Mouse (Mus musculus): ENCODE measurements around the gene Casq1. TPM values are rescaled to one million over a fixed set of nuclear protein-coding genes. Genes with fewer than 3 reads are reported as not detected.

Casq1 gene
- polyA plus RNA-seq, 1 experiment from 2014 or later = 3.6 TPM

GRCm38 (mm10) chr1:172221297-172222063, 1.8 kb upstream of the Casq1 start:
- peak overlapping the region; percentile 96 for H3K27ac ChIP-seq
- no peaks in the 10 kb centered on the region for H3K27me3 ChIP-seq
- no peak overlapping the region for H3K9ac ChIP-seq
- 22% methylated on average over 11 of the region's 11 CpGs for WGBS
- peaks cover 54% of the 10 kb centered on the region for H3K4me1 ChIP-seq
- H3K4me3 ChIP-seq = no peak overlapping the region
- H3K9me3 ChIP-seq = no peaks in the 10 kb centered on the region
- no peaks in the 10 kb centered on the region for H3K36me3 ChIP-seq
- no peak overlapping the region for H3K4me2 ChIP-seq (replicated peaks)
- peak; percentile 72 for ATAC-seq (ENCODE audit: insufficient number of reproducible peaks, insufficient read depth, low FRiP score, low TSS enrichment)

- H3K4me1 ChIP-seq = peaks cover 54% of the 10 kb centered on the region
- no peak for ATAC-seq (ENCODE audit: insufficient number of reproducible peaks, insufficient read depth, low FRiP score, low TSS enrichment)
- WGBS = 46% methylated on average over 10 of the region's 10 CpGs
- H3K27me3 ChIP-seq = no peaks in the 10 kb centered on the region
- H3K4me3 ChIP-seq = no peak overlapping the region
- no peaks in the 10 kb centered on the region for H3K9me3 ChIP-seq
- no peak overlapping the region for H3K9ac ChIP-seq
- H3K36me3 ChIP-seq = no peaks in the 10 kb centered on the region
- no peak overlapping the region for H3K4me2 ChIP-seq (replicated peaks)
- peak overlapping the region; percentile 96 for H3K27ac ChIP-seq
Observed at GRCm38 (mm10) chr1:172220414-172220813, 746 bp upstream of the Casq1 start.

- H3K4me1 ChIP-seq = peaks cover 55% of the 10 kb centered on the region
- H3K36me3 ChIP-seq = no peaks in the 10 kb centered on the region
- peak overlapping the region; percentile 12; the same call in 1 of the 2 replicates for H3K27ac ChIP-seq
- ATAC-seq (ENCODE audit: insufficient number of reproducible peaks, insufficient read depth, low FRiP score, low TSS enrichment) = no peak
- no peaks in the 10 kb centered on the region for H3K27me3 ChIP-seq
- H3K4me3 ChIP-seq = no peak overlapping the region
- no peak overlapping the region for H3K9ac ChIP-seq
- 61% methylated on average over 15 of the region's 15 CpGs for WGBS
- H3K4me2 ChIP-seq (replicated peaks) = no peak overlapping the region
- H3K9me3 ChIP-seq = no peaks in the 10 kb centered on the region
Observed at GRCm38 (mm10) chr1:172218164-172218910, 1.3 kb downstream of the Casq1 start.

GRCm38 (mm10) chr1:172217148-172217547, 2.5 kb downstream of the Casq1 start:
- H3K27ac ChIP-seq = peak overlapping the region; percentile 64
- WGBS = 0% methylated on average over 5 of the region's 5 CpGs

GRCm38 (mm10) chr1:172214748-172215147, 4.9 kb downstream of the Casq1 start:
- 72% methylated on average over 3 of the region's 3 CpGs for whole genome bisulfite sequencing
- H3K4me1 ChIP-seq = peaks cover 35% of the 10 kb centered on the region

More at GRCm38 (mm10) chr1:172217148-172217547, 2.5 kb downstream of the Casq1 start:
- Histone ChIP-seq H3K4me1 (peaks cover 59% of the 10 kb centered on the region), H3K9ac (0 out of 2 replicates have a peak overlapping the region, but pooled peaks have one; percentile 12), H3K4me3 (peak overlapping the region; percentile 20; the same call in 1 of the 2 replicates), H3K4me2 (replicated peaks) (peak overlapping the region; percentile 42), H3K9me3 (no peaks in the 10 kb centered on the region), H3K36me3 (no peaks in the 10 kb centered on the region), H3K27me3 (no peaks in the 10 kb centered on the region)
- ATAC-seq (ENCODE audit: insufficient number of reproducible peaks, insufficient read depth, low FRiP score, low TSS enrichment) = 0 out of 2 replicates have a peak, but pooled peaks have one; percentile 4

GRCm38 (mm10) chr1:172213771-172214170, 5.9 kb downstream of the Casq1 start:
- Histone ChIP-seq H3K9me3 (no peaks in the 10 kb centered on the region), H3K4me2 (replicated peaks) (no peak overlapping the region), H3K4me3 (no peak overlapping the region), H3K4me1 (peaks cover 25% of the 10 kb centered on the region; the same call in 1 of the 2 replicates), H3K27me3 (no peaks in the 10 kb centered on the region), H3K36me3 (no peaks in the 10 kb centered on the region), H3K27ac (no peak overlapping the region), H3K9ac (no peak overlapping the region)
- no peak for ATAC-seq (ENCODE audit: insufficient number of reproducible peaks, insufficient read depth, low FRiP score, low TSS enrichment)
- WGBS = 81% methylated on average over 4 of the region's 4 CpGs

More at GRCm38 (mm10) chr1:172214748-172215147, 4.9 kb downstream of the Casq1 start:
- Histone ChIP-seq H3K9ac (no peak overlapping the region), H3K4me2 (replicated peaks) (no peak overlapping the region), H3K36me3 (no peaks in the 10 kb centered on the region), H3K9me3 (no peaks in the 10 kb centered on the region), H3K4me3 (no peak overlapping the region), H3K27me3 (no peaks in the 10 kb centered on the region), H3K27ac (no peak overlapping the region)
- ATAC-seq (ENCODE audit: insufficient number of reproducible peaks, insufficient read depth, low FRiP score, low TSS enrichment) = no peak

- Histone ChIP-seq H3K36me3 (no peaks in the 10 kb centered on the region), H3K4me3 (no peak overlapping the region), H3K9ac (no peak overlapping the region), H3K27me3 (no peaks in the 10 kb centered on the region), H3K4me2 (replicated peaks) (no peak overlapping the region), H3K4me1 (peaks cover 19% of the 10 kb centered on the region; the same call in 1 of the 2 replicates), H3K9me3 (no peaks in the 10 kb centered on the region), H3K27ac (no peak overlapping the region)
- WGBS = 52% methylated on average over 5 of the region's 5 CpGs
- no peak for ATAC-seq (ENCODE audit: insufficient number of reproducible peaks, insufficient read depth, low FRiP score, low TSS enrichment)
Observed at GRCm38 (mm10) chr1:172212776-172213175, 6.9 kb downstream of the Casq1 start.

GRCm38 (mm10) chr1:172207111-172207584, 12.5 kb downstream of the Casq1 start:
- WGBS = 25% methylated on average over 6 of the region's 7 CpGs
- Histone ChIP-seq H3K4me3 (no peak overlapping the region), H3K9me3 (no peaks in the 10 kb centered on the region), H3K27me3 (no peaks in the 10 kb centered on the region), H3K27ac (peak overlapping the region; percentile 80; the same call in 1 of the 2 replicates), H3K4me1 (peaks cover 46% of the 10 kb centered on the region), H3K9ac (peak overlapping the region; percentile 79; the same call in 1 of the 2 replicates), H3K36me3 (peaks cover 2% of the 10 kb centered on the region; the same call in 1 of the 2 replicates), H3K4me2 (replicated peaks) (peak overlapping the region; percentile 77)
- ATAC-seq (ENCODE audit: insufficient number of reproducible peaks, insufficient read depth, low FRiP score, low TSS enrichment) = no peak

- Histone ChIP-seq H3K4me3 (peak within 1 kb of the TSS; percentile 65), H3K36me3 (peaks cover 5% of the 10 kb centered on the region; the same call in 1 of the 2 replicates), H3K4me1 (peaks cover 52% of the 10 kb centered on the region), H3K4me2 (replicated peaks) (peak within 1 kb of the TSS; percentile 77), H3K27ac (peak within 1 kb of the TSS; percentile 80), H3K9ac (peak within 1 kb of the TSS; percentile 79), H3K9me3 (no peaks in the 10 kb centered on the region), H3K27me3 (no peaks in the 10 kb centered on the region)
- WGBS = under 1% methylated on average over 37 of the region's 40 CpGs
- ATAC-seq (ENCODE audit: insufficient number of reproducible peaks, insufficient read depth, low FRiP score, low TSS enrichment) = peak; percentile 50
Observed at GRCm38 (mm10) chr1:172206141-172206917, 13.3 kb downstream of the Casq1 start, which contains the start of gene Pea15a. Pea15a (minus strand) TSS chr1:172206804.

- Histone ChIP-seq H3K9me3 (no peaks in the 10 kb centered on the region), H3K4me1 (peaks cover 58% of the 10 kb centered on the region), H3K27ac (peak overlapping the region; percentile 80), H3K4me2 (replicated peaks) (peak overlapping the region; percentile 77), H3K27me3 (no peaks in the 10 kb centered on the region), H3K9ac (peak overlapping the region; percentile 79), H3K4me3 (peak overlapping the region; percentile 65), H3K36me3 (peaks cover 11% of the 10 kb centered on the region; the same call in 1 of the 2 replicates)
- ATAC-seq (ENCODE audit: insufficient number of reproducible peaks, insufficient read depth, low FRiP score, low TSS enrichment) = no peak
- WGBS = 11% methylated on average over 3 of the region's 3 CpGs
Observed at GRCm38 (mm10) chr1:172205741-172206087, 14.0 kb downstream of the Casq1 start.

Measured in embryonic facial prominence, embryonic 12.5 days (tissue).